Mouse (Mus musculus) MEL (cell line): ENCODE measurements around the gene Myh1. TPM values are rescaled to one million over a fixed set of nuclear protein-coding genes. Genes with fewer than 3 reads are reported as not detected.

Experiments used
- DNase-seq: peaks from one replicate; pipeline ENCODE4 v3.0.0; 2011; ENCODE audit warnings: low read depth, low spot score
- H3K27ac ChIP-seq: 2 replicates; pipeline ENCODE4 v1.5.1; 2012; ENCODE audit warnings: low read depth, mild to moderate bottlenecking, control low read depth, low read length, moderate library complexity; ENCODE audit not compliant: control insufficient read depth
- H3K27me3 ChIP-seq, 2 experiments: fragments of 150-350 bp in 1 of 2; sonication (generic) in 1 of 2; 2 replicates each; pipeline ENCODE4 v1.6.1; 2012; ENCODE audit warnings: low read length in 2 of 2, mild to moderate bottlenecking in 2 of 2, improper control_type of control experiment in 1 of 2, moderate library complexity in 1 of 2; ENCODE audit not compliant: insufficient read depth in 2 of 2, control insufficient read depth in 1 of 2
- H3K36me3 ChIP-seq, 2 experiments: 2 replicates each; pipeline ENCODE4 v1.6.1; 2012 to 2014; ENCODE audit warnings: low read length in 2 of 2, improper control_type of control experiment in 1 of 2, inconsistent platforms in 1 of 2, mild to moderate bottlenecking in 1 of 2; ENCODE audit not compliant: insufficient read depth in 2 of 2, control insufficient read depth in 1 of 2
- H3K4me1 ChIP-seq, 2 experiments: fragments of 150-350 bp in 1 of 2; sonication (generic) in 1 of 2; 2 replicates each; pipeline ENCODE4 v1.6.1; 2012; ENCODE audit warnings: low read length in 2 of 2, improper control_type of control experiment in 1 of 2, mild to moderate bottlenecking in 1 of 2; ENCODE audit not compliant: insufficient read depth in 2 of 2, control insufficient read depth in 1 of 2
- H3K4me3 ChIP-seq, 2 experiments: fragments of 150-350 bp in 1 of 2; sonication (generic) in 1 of 2; 2 replicates each; pipeline ENCODE4 v1.5.1; 2012; ENCODE audit warnings: low read depth in 2 of 2, low read length in 2 of 2, mild to moderate bottlenecking in 2 of 2, moderate library complexity in 2 of 2, control low read depth in 1 of 2, improper control_type of control experiment in 1 of 2; ENCODE audit not compliant: control insufficient read depth in 1 of 2, insufficient read depth in 1 of 2
- H3K79me2 ChIP-seq: 2 replicates; pipeline ENCODE4 v1.6.1; 2012; ENCODE audit warnings: mild to moderate bottlenecking, low read length, moderate library complexity; ENCODE audit not compliant: control insufficient read depth, poor library complexity, insufficient read depth
- H3K9ac ChIP-seq: 2 replicates; pipeline ENCODE4 v1.6.1; 2012; ENCODE audit warnings: low read depth, mild to moderate bottlenecking, control low read depth, low read length, moderate library complexity; ENCODE audit not compliant: control insufficient read depth, poor library complexity, severe bottlenecking
- H3K9me3 ChIP-seq: fragments of 150-350 bp; sonication (generic); replicated peaks from 2 replicates; pipeline ENCODE4 v1.6.1; 2012; ENCODE audit warnings: mild to moderate bottlenecking, low read length, improper control_type of control experiment, moderate library complexity; ENCODE audit not compliant: insufficient read depth
- BHLHE40 ChIP-seq: IDR thresholded peaks from 2 replicates; pipeline ENCODE4 v1.6.1; 2012; ENCODE audit warnings: low read depth, mild to moderate bottlenecking, inconsistent platforms, low read length, improper control_type of control experiment, borderline replicate concordance
- CTCF ChIP-seq, 3 experiments: IDR thresholded peaks in 2 of 3; conservative IDR thresholded peaks in 1 of 3; 2 replicates each; pipeline ENCODE4 v1.5.1; 2011 to 2012; ENCODE audit warnings: low read length in 3 of 3, low read depth in 2 of 3, mild to moderate bottlenecking in 2 of 3, improper control_type of control experiment in 1 of 3, inconsistent platforms in 1 of 3, mixed read lengths in 1 of 3, moderate library complexity in 1 of 3; ENCODE audit not compliant: control insufficient read depth in 1 of 3, insufficient read depth in 1 of 3, poor library complexity in 1 of 3, severe bottlenecking in 1 of 3
- E2F4 ChIP-seq: IDR thresholded peaks from 2 replicates; pipeline ENCODE4 v1.6.1; 2011; ENCODE audit warnings: low read depth, low read length, improper control_type of control experiment, borderline replicate concordance
- ETS1 ChIP-seq: IDR thresholded peaks from 2 replicates; pipeline ENCODE4 v1.6.1; 2012; ENCODE audit warnings: low read depth, mild to moderate bottlenecking, inconsistent platforms, low read length, improper control_type of control experiment, moderate library complexity
- GATA1 ChIP-seq: IDR thresholded peaks from 2 replicates; pipeline ENCODE4 v1.6.1; 2011; ENCODE audit warnings: low read depth, low read length, improper control_type of control experiment
- JUND ChIP-seq: IDR thresholded peaks from 2 replicates; pipeline ENCODE4 v1.6.1; 2011; ENCODE audit warnings: low read depth, mild to moderate bottlenecking, improper control_type of control experiment, low read length
- MAX ChIP-seq: IDR thresholded peaks from 2 replicates; pipeline ENCODE4 v1.6.1; 2011; ENCODE audit warnings: low read length, improper control_type of control experiment
- MAZ ChIP-seq: IDR thresholded peaks from 2 replicates; pipeline ENCODE4 v1.6.1; 2012; ENCODE audit warnings: low read depth, mild to moderate bottlenecking, inconsistent platforms, low read length, improper control_type of control experiment
- MXI1 ChIP-seq: IDR thresholded peaks from 2 replicates; pipeline ENCODE4 v1.6.1; 2011; ENCODE audit warnings: mild to moderate bottlenecking, low read depth, low read length, improper control_type of control experiment
- MYB ChIP-seq: IDR thresholded peaks from 2 replicates; pipeline ENCODE4 v1.6.1; 2011; ENCODE audit warnings: mild to moderate bottlenecking, low read depth, low read length, improper control_type of control experiment
- MYC ChIP-seq: IDR thresholded peaks from 2 replicates; pipeline ENCODE4 v1.6.1; 2011; ENCODE audit warnings: low read depth, mild to moderate bottlenecking, low read length, improper control_type of control experiment, moderate library complexity
- POLR2AphosphoS5 ChIP-seq: IDR thresholded peaks from 2 replicates; pipeline ENCODE4 v1.6.1; 2012; ENCODE audit warnings: low read depth, borderline replicate concordance, mild to moderate bottlenecking, inconsistent platforms, low read length, moderate library complexity, mixed read lengths
- RAD21 ChIP-seq: IDR thresholded peaks from 2 replicates; pipeline ENCODE4 v1.6.1; 2011; ENCODE audit warnings: mild to moderate bottlenecking, low read depth, low read length, improper control_type of control experiment
- RCOR1 ChIP-seq: IDR thresholded peaks from 2 replicates; pipeline ENCODE4 v1.6.1; 2012; ENCODE audit warnings: low read depth, mild to moderate bottlenecking, inconsistent platforms, low read length, improper control_type of control experiment
- SIN3A ChIP-seq: IDR thresholded peaks from 2 replicates; pipeline ENCODE4 v1.6.1; 2012; ENCODE audit warnings: low read length, improper control_type of control experiment, inconsistent platforms
- SMC3 ChIP-seq: IDR thresholded peaks from 2 replicates; pipeline ENCODE4 v1.6.1; 2011; ENCODE audit warnings: low read depth, low read length, improper control_type of control experiment
- TAL1 ChIP-seq: IDR thresholded peaks from 2 replicates; pipeline ENCODE4 v1.6.1; 2012; ENCODE audit warnings: mild to moderate bottlenecking, inconsistent platforms, low read length, moderate library complexity, mixed read lengths
- TBP ChIP-seq: IDR thresholded peaks from 2 replicates; pipeline ENCODE4 v1.8.0; 2011; ENCODE audit warnings: low read depth, low read length, improper control_type of control experiment
- TCF12 ChIP-seq: IDR thresholded peaks from 2 replicates; pipeline ENCODE4 v1.6.1; 2014; ENCODE audit warnings: low read depth, mild to moderate bottlenecking, inconsistent platforms, low read length, improper control_type of control experiment, moderate library complexity
- UBTF ChIP-seq: IDR thresholded peaks from 2 replicates; pipeline ENCODE4 v1.6.1; 2012; ENCODE audit warnings: low read depth, mild to moderate bottlenecking, inconsistent platforms, low read length, improper control_type of control experiment, moderate library complexity, borderline replicate concordance; ENCODE audit not compliant: insufficient read depth
- USF1 ChIP-seq: IDR thresholded peaks from 2 replicates; pipeline ENCODE4 v1.6.1; 2014; ENCODE audit warnings: low read depth, mild to moderate bottlenecking, inconsistent platforms, low read length, improper control_type of control experiment, moderate library complexity
- USF2 ChIP-seq, 2 experiments: IDR thresholded peaks; 2 replicates each; pipeline ENCODE4 v1.6.1; 2011 to 2012; ENCODE audit warnings: improper control_type of control experiment in 2 of 2, low read length in 2 of 2, borderline replicate concordance in 1 of 2, inconsistent platforms in 1 of 2, low read depth in 1 of 2, mild to moderate bottlenecking in 1 of 2; ENCODE audit not compliant: insufficient read depth in 1 of 2
- ZC3H11A ChIP-seq: IDR thresholded peaks from 2 replicates; pipeline ENCODE4 v1.6.1; 2012; ENCODE audit warnings: low read depth, mild to moderate bottlenecking, inconsistent platforms, low read length, improper control_type of control experiment
- ZMIZ1 ChIP-seq: IDR thresholded peaks from 2 replicates; pipeline ENCODE4 v1.6.1; 2012; ENCODE audit warnings: low read depth, mild to moderate bottlenecking, inconsistent platforms, low read length, improper control_type of control experiment, moderate library complexity
- ZNF384 ChIP-seq: IDR thresholded peaks from 2 replicates; pipeline ENCODE4 v1.6.1; 2012; ENCODE audit warnings: low read depth, mild to moderate bottlenecking, inconsistent platforms, low read length, improper control_type of control experiment
- polyA plus RNA-seq, 2 experiments: library from polyadenylated mRNA; stranded (reverse) in 1 of 2; unstranded in 1 of 2; fragments of >175 nt in 1 of 2; fragments of >200 nt in 1 of 2; gene quantifications; 2 replicates each; pipeline versions ENCODE4 v1.2.1 to v1.2.4; 2012; ENCODE audit warnings: low replicate concordance in 2 of 2, low read depth in 1 of 2; ENCODE audit not compliant: insufficient read length in 2 of 2, insufficient read depth in 1 of 2, missing spikeins in 1 of 2
- total RNA-seq: library from RNA; depleted of rRNA; stranded (reverse); fragments of 300-350 nt; gene quantifications from 2 replicates; pipeline ENCODE4 v1.2.3, GENCODE M21; 2012

Gene Myh1
- total and polyA plus RNA-seq, 3 experiments: not detected

- no peaks in the 10 kb centered on the region for H3K9me3 ChIP-seq
- H3K79me2 ChIP-seq: no peaks in the 10 kb centered on the region
- H3K27ac ChIP-seq: no peak overlapping the region
- H3K36me3 ChIP-seq: no peaks in the 10 kb centered on the region
- H3K9ac ChIP-seq: no peak overlapping the region
- no peaks in the 10 kb centered on the region for H3K27me3 ChIP-seq
- TF ChIP-seq ETS1 (no peak), SIN3A (no peak), MYB (no peak), MAX (no peak), MAZ (no peak), RAD21 (no peak), CTCF (IDR thresholded peaks at IDR 0.05 in 2 of 3, conservative IDR thresholded peaks at IDR 0.05 in 1 of 3; ENCODE audit: control insufficient read depth in 1 of 3, insufficient read depth in 1 of 3, low read depth in 2 of 3, low read length in 3 of 3, poor library complexity in 1 of 3, severe bottlenecking in 1 of 3) (no peak), UBTF (no peak), TCF12 (no peak), POLR2AphosphoS5 (no peak), BHLHE40 (no peak), ZC3H11A (no peak), MYC (no peak), MXI1 (no peak), ZMIZ1 (no peak), SMC3 (no peak)
- DNase-seq: no peak
- no peak overlapping the region for H3K4me3 ChIP-seq
- no peaks in the 10 kb centered on the region for H3K4me1 ChIP-seq
Observed at GRCm38 (mm10) chr11:67204766-67205165, 4.9 kb downstream of the Myh1 start.

DNA sequence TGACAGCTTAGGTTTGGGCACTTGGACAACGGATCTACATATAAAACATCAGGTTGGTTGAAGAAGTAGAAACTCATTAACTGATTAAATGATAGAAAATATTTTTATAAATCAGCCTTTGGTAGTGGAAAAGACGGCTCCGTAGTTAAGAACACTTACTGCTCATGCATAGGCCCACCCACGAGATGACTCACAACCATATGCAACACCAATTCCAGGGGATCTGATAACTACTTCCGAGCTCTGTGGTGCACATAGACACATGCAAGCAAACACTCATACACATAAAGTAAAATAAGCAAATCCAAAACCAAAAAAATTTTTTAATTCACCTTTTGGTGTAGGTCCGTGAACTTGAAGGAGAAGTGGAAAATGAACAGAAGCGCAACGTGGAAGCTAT lies 22.0 kb downstream of the Myh1 start:
- H3K4me3 ChIP-seq: no peak overlapping the region
- no peaks in the 10 kb centered on the region for H3K36me3 ChIP-seq
- no peaks in the 10 kb centered on the region for H3K9me3 ChIP-seq
- H3K9ac ChIP-seq: no peak overlapping the region
- H3K27me3 ChIP-seq: no peaks in the 10 kb centered on the region
- H3K4me1 ChIP-seq: no peaks in the 10 kb centered on the region
- TF ChIP-seq BHLHE40 (no peak), MAZ (no peak), MYC (no peak), TBP (no peak), USF1 (no peak), CTCF (IDR thresholded peaks at IDR 0.05 in 2 of 3, conservative IDR thresholded peaks at IDR 0.05 in 1 of 3; ENCODE audit: control insufficient read depth in 1 of 3, insufficient read depth in 1 of 3, low read depth in 2 of 3, low read length in 3 of 3, poor library complexity in 1 of 3, severe bottlenecking in 1 of 3) (no peak), SMC3 (no peak), JUND (no peak), ZNF384 (no peak), POLR2AphosphoS5 (no peak), RCOR1 (no peak), TAL1 (no peak), E2F4 (no peak), USF2 (IDR thresholded peaks at IDR 0.05; ENCODE audit: borderline replicate concordance in 1 of 2, insufficient read depth in 1 of 2, low read depth in 1 of 2, low read length in 2 of 2) (no peak), GATA1 (no peak)
- H3K79me2 ChIP-seq: no peaks in the 10 kb centered on the region
- no peak overlapping the region for H3K27ac ChIP-seq
- no peak for DNase-seq
